Mouse (Mus musculus): ENCODE results near the gene Apc2.
"Not testable (repeated sequence)": the region's sequence is repeated elsewhere in the genome, so short reads cannot be mapped to it uniquely, and the experiment has no call there.

The Apc2 gene

DNA sequence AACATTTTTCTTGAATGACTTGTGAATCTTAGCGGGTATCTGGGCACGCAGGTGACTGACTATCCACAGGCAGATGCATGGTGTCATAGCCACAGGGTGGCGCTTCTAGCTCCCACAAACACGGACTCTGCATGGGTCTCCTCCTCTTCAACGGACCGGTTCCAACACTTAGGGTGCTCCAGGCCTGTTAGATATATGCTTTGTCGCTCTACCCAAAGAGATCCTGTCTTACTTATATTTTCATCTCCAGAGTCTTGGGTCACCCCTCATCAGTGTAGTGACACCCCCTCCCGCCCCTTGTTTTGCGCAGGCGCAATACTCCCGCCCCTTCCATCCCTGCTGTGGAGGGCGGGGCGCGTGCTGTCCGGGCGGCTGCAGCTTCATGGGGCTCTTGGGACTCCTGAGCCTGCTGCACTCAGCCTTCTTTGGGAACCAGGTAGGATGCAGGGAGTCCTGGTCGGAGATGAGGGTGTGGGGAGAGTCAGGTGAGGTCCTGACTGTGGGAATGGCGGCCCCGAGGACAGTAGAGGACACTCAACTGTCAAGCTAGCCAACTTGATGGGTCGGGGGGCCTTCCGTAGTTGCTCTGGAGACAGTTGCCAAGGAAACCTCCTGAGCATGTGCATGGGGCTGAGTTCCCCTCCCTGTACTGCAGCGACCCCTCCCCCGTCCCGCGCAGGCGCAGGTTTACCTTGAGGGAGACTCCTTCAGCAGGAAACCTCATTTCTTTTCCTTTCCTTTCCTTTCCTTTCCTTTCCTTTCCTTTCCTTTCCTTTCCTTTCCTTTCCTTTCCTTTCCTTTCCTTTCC is at the start of gene Apc2:
Gene Apc2 (plus strand): TSS at position 360 of the 808 bp plus-strand sequence.
- DNase-seq (ENCODE audit: low spot score), result peak; percentile 47

GRCm38 (mm10) chr10:80247849-80248248 is 47.9 kb upstream of the Apc2 start:
- no peak for DNase-seq (ENCODE audit: low spot score)

DNA sequence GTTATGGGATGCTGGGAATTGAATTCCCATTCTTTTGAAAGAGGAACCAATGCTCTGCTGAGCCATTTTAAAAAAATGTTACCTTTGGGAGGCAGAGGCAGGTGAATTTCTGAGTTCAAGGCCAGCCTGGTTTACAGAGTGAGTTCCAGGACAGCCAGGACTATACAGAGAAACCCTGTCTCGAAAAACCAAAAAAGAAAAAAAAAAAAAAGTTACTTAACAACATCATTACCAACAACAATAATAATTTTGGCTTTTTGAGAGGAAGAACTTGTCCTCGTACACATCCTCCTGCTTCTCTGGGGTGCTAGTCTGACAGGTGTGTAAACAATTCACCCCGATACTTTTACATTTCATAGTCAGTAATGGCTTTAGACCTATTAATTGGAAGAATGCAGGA is 47.3 kb upstream of the Apc2 start:
- DNase-seq (ENCODE audit: low spot score), result not testable (repeated sequence)

- peak; percentile 94 for DNase-seq (ENCODE audit: low spot score)
Observed at GRCm38 (mm10) chr10:80248971-80249640, 46.7 kb upstream of the Apc2 start, which contains the start of gene Ndufs7. Gene Ndufs7 (plus strand): TSS chr10:80249121.

- no peak for DNase-seq (ENCODE audit: low spot score)
Observed at GRCm38 (mm10) chr10:80250059-80250458, 45.7 kb upstream of the Apc2 start.

GRCm38 (mm10) chr10:80250573-80250972 is 45.2 kb upstream of the Apc2 start:
- no peak for DNase-seq (ENCODE audit: low spot score)

DNA sequence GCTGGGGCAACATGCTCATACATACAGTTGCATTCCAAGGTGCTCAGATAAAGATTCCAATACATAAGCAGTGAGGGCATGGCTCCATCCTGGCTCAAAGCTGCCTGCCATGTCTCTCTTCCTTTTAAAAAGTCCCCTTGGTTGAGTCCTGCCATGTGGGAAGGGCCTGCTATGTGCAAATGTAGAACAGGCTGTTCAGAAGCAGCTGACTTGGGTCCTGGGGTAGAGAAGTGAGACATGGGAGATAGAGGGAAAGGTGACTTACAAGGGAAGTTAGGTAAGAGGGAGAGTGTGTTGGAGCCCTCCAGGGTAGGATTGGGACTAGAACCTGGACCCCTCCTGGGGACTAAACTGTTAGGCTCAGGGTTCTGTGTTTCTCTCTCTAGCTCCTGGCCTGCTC is 43.8 kb upstream of the Apc2 start:
- DNase-seq (ENCODE audit: low spot score), result no peak

DNA sequence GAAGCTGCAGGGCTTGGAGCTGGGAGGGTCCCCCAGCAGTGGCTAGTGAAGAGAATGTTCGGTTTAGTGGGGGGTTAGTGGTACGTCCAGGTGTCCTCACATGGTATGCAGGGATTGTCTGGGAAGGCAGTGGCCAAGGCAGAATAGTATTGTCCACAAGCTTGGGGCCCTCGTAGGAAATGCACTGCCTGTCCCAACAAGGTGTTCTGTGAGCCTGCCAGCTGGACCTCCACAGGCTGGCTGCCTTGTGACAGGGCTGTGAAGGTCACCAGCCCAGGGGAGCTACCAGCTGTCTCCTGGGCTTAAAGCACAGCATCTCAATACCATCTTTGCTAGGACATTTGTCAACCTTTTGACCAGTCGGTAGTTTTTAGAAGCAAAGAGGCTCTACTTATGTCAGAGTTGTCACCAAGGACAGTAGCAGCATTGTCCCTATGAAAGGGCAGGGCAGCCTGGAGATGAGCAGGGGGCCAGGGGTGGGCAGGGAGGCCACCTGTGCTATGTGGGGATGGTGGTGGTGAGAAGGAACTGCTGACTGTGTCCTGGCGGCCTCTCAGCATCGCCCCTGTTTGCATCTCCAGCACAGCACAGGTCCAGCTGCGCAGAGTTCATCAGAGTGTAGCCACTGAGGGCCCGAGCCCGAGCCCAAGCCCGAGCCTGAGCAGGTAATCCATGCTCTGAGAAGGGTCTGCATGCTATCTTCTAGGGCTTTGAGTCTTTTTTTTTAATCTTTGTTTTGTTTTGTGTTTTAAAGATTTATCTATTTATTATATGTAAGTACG is 43.1 kb upstream of the Apc2 start:
- DNase-seq (ENCODE audit: low spot score), result no peak

GRCm38 (mm10) chr10:80253551-80253950 is 42.2 kb upstream of the Apc2 start:
- DNase-seq (ENCODE audit: low spot score), result no peak

GRCm38 (mm10) chr10:80254331-80255297 is 41.2 kb upstream of the Apc2 start:
- no peak for DNase-seq (ENCODE audit: low spot score)

DNA sequence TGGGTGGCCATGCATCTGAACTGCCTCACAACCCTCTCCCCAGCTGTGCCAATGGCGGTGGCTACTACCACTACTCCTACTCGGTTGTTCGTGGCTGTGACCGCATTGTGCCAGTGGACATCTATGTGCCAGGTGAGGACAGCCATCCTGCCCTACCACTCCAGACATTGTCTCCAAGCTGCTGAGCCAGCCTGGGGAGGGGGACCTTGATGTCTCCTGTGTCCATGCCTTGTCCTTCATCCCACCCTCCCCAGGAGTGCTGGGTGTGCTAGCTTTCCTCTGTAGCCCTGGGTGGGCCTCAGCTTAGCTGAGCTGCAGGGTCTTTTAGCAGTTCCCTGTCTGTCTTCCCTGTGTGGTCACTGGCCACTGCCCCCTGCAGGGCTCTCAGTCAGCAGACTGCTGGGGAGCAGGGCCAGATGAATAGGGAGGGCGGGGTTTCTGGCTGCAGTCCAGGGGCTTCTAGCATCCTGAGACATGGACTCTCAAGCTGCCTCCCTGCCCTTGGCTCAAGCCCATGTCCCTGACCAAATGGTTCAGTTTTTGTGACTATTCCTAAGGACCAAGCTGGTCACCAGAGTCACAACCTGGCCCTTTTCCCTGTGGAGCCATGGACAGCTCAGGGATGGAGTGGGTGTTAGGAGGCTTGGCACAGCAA is 39.8 kb upstream of the Apc2 start:
- no peak for DNase-seq (ENCODE audit: low spot score)

DNA sequence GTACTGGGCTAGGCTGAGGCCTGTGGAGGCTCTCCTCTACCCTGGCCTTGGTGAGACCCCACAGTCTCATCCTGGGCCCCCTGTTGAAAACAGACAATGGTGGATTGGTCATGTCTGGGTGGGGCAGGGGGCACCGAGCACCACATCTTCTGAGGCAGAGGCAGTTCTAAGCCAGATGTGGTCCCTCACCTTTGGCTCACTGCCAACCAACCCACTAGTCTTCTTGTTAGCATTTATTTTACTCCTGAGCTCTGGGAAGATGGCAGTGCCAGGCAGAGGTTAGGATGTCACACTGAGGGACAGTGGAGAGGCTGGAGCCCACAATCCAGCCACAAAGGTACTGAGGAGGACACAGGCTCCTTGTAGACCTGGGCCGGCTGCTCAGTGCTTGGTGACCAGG is 37.8 kb upstream of the Apc2 start:
- no peak for DNase-seq (ENCODE audit: low spot score)

DNA sequence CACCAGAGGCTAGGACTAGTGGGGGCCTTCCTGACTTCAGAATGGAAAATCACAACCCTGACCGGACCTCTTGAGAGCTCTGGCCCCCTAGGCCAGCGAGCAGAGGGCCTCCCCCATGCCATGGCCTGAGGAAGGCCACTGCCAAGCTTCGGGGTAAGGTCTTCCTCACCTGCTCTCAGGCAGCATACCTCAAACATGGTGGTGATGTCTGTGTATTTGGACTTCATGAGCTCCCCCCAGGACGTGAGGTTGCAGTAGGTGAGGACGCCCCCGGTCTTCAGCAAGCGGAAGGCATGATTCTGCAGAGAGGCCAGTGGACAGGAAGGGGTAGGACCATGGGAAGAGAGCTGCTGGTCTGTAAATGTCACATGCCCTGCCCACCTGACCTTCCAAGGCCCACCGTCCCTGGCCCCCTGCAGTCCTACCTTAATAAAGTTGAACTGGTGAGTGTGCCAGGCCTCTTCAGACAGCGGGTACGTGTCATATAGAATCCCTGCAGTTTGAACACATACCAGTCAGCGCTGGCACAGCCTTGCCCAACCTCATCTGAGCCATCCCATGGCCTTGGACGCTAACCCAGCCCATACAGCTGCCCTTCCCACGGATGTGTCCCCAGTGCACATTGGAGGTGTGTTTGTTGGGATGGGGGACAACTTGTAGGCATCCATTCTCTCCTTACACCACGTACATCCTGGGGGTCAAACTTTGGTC is 36.9 kb upstream of the Apc2 start:
- DNase-seq (ENCODE audit: low spot score), result no peak

DNA sequence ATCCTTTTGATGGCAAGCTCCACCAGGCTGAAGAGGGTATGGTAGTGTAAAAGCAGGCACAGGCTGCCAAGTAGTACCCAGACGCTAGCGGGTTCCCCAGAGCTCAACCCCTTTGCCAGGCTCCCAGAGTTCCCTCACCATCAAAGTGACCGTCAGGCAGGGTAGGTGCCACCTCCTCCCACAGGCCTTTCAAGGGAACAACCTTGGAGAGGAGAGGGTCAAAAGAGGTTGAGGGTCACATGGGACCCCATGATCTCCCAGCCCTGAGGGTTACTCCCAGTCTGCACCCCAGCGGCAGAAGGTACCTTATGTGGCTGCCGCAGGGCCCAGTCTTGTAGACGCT is 36.3 kb upstream of the Apc2 start:
- DNase-seq (ENCODE audit: low spot score), result no peak

GRCm38 (mm10) chr10:80259861-80260641 is 35.7 kb upstream of the Apc2 start:
- DNase-seq (ENCODE audit: low spot score), result no peak

DNA sequence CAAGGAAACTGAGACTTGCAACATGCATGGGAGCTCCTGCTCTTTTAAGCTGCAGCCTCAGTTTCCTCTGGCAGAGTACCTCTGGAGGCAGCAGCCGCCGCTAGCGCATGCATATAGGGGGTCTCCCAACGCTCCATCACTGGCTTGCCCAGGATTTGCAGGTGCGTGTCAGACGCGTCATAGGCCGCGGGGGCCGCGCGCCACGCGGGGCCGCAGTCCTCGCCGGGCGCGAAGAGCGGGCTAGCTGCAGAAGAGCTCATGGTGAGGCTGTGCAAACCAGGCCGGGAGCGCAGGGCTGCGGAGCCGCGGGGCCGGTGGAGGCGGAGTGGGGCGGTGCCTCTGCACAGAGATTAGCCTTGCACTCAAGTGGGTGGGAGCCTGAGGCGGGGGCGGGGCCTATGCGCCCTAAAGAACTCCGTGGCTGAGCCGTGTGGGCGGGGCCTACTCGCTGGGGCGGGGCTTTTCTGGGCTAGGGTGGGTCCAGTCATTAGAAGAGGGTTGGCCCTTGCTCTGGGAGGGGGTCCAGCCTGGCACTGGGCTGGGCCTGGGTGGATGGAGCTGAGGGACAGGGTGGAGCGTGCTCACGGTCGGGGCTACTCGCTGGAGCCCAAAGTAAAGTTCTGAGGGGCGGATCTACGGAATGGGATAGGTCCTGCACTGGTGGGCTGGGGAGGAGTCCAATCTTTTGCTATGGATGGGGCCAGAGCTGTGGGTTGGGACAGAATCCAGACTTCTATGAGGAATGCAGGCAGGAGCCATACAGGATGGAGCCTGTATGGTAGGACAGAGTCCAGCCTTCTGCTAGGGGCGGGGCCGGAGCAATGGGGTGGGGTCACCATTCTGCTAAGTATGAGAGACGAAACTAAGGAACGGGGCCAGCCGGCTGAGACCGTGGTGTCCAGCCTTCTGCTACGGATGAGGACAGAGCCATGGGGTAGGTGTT is 34.9 kb upstream of the Apc2 start, which contains the start of the genes Gamt and Dazap1:
Gene Gamt (minus strand): TSS at position 371 of the 943 bp plus-strand sequence.
Gene Dazap1 (plus strand): TSS at position 845 of the 943 bp plus-strand sequence.
- DNase-seq (ENCODE audit: low spot score), result peak; percentile 87

- DNase-seq (ENCODE audit: low spot score), result no peak
Observed at GRCm38 (mm10) chr10:80261585-80261968, 34.2 kb upstream of the Apc2 start.

DNA sequence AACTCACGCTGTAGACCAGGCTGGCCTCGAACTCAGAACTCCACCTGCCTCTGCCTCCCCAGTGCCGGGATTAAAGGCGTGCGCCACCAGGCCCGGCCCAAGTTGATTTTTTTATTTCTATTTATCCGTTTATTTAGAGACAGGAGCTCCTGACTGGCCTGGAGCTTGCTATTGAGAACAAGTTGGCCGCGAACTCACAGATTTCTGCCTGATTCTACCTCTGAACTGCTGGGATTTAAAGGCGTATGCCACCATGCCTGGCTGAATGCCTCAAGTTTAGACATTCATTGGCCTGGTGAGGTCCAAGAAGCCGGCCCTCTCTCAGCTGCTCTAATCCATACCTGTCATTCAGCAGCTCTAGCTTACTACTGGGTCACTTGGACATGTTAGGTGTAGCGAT is 33.6 kb upstream of the Apc2 start:
- DNase-seq (ENCODE audit: low spot score), result no peak

Measured in ovary, postnatal 10 days (tissue).